Mouse (Mus musculus): ENCODE results near the gene Rasl11b. TPM values are rescaled to one million over a fixed set of nuclear protein-coding genes. Genes with fewer than 3 reads are reported as not detected.

The Rasl11b gene
- polyA plus RNA-seq, 1 experiment from 2014 or later: 31.5 TPM

DNA sequence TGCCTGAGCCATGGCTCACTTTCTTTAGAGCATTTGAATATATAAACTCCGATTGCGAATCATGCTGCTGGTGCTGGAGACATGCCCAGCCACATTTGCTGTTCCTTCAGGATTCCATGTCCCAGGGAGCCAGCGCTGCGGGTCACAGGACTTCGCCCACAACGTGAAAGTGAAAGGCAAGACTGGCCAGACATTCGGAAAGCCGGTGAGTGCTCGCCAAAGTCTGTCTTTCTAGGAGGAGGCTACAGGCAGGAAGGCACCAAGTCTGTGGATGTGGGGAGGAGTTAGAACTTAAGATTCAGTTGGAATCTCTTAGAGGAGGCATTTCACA, 5.0 kb upstream of the Rasl11b start:
- H3K27ac ChIP-seq: no peak overlapping the region
- WGBS: 28% methylated on average over 9 of the region's 9 CpGs
- H3K4me2 ChIP-seq: no peak overlapping the region
- peaks cover 19% of the 10 kb centered on the region for H3K27me3 ChIP-seq
- ATAC-seq (ENCODE audit: low FRiP score): no peak
- no peak overlapping the region for H3K9ac ChIP-seq
- no peaks in the 10 kb centered on the region for H3K36me3 ChIP-seq (replicated peaks)
- no peak overlapping the region for H3K4me3 ChIP-seq (replicated peaks)
- H3K9me3 ChIP-seq: no peaks in the 10 kb centered on the region
- peaks cover 28% of the 10 kb centered on the region for H3K4me1 ChIP-seq

DNA sequence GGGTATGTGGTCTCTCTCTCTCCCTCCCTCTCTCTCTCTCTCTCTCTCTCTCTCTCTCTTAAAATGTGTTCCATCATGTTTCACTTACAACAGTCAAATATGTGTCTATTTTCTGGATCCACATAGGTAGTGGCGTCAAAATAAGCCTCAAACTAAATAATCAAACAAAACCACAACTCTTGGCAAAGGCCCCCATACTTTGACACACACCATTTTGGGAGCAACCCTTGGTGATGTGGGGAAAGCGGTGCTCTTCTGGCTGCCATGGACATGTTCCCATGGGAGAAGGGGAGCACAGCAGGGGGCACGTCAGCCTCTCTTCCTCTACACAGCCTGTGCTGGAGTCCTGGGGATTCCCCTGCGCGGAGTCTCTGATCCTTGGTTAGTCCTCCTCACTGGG, 4.2 kb upstream of the Rasl11b start:
- Histone ChIP-seq H3K9me3 (no peaks in the 10 kb centered on the region), H3K4me1 (peaks cover 30% of the 10 kb centered on the region), H3K27me3 (peaks cover 19% of the 10 kb centered on the region), H3K4me2 (no peak overlapping the region), H3K27ac (no peak overlapping the region), H3K36me3 (replicated peaks) (no peaks in the 10 kb centered on the region), H3K4me3 (replicated peaks) (no peak overlapping the region), H3K9ac (no peak overlapping the region)
- WGBS: 75% methylated on average over 5 of the region's 5 CpGs
- no peak for ATAC-seq (ENCODE audit: low FRiP score)

DNA sequence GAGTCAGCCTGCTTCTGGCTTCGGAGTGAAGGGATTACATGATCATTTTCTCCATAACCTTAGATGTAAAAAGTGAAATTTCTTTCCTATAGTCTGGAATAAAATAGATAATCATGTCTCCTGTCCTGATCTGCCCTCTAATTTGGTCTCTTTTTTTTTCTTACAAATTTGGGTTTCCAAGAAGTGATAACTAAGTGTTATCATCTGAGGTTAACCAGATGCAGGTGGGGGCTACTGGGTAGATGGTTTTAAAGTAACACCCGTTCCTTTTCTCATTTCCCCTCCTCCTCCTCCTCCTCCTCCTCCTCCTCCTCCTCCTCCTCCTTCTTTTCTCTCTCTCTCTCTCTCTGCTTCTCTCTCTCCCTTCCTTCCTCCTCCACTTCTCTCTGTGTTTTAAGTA, 2.1 kb upstream of the Rasl11b start:
- Histone ChIP-seq H3K36me3 (replicated peaks) (peaks cover 5% of the 10 kb centered on the region), H3K4me2 (no peak overlapping the region), H3K27me3 (peaks cover 19% of the 10 kb centered on the region), H3K27ac (no peak overlapping the region), H3K9ac (no peak overlapping the region), H3K4me1 (peaks cover 51% of the 10 kb centered on the region), H3K9me3 (no peaks in the 10 kb centered on the region), H3K4me3 (replicated peaks) (no peak overlapping the region)
- 60% methylated on average over 2 of the region's 2 CpGs for WGBS
- ATAC-seq (ENCODE audit: low FRiP score): no peak

DNA sequence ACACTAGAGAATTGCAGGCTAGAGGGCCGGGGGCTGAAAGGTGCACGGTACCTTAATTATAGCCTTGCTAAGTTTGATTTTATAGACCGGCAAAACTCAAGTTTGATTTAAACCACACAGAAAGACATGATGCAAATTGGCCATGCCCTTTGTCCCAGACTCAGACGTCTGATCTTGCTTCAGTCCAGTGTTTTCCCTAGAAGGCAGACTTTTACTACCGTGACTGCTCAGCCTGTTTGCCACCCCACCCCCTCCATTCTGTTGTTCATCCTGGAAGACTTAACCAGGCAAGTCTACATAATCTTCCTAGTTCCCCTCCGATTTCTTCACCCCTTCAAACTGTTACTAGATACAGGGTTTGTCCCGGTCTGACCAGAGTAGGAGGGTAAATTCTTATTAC, 1.5 kb upstream of the Rasl11b start:
- 43% methylated on average over 7 of the region's 7 CpGs for WGBS
- Histone ChIP-seq H3K36me3 (replicated peaks) (peaks cover 11% of the 10 kb centered on the region), H3K9me3 (no peaks in the 10 kb centered on the region), H3K4me2 (0 out of 2 replicates have a peak overlapping the region, but pooled peaks have one; percentile 80), H3K4me3 (replicated peaks) (no peak overlapping the region), H3K9ac (no peak overlapping the region), H3K27ac (no peak overlapping the region), H3K27me3 (peaks cover 19% of the 10 kb centered on the region), H3K4me1 (peaks cover 57% of the 10 kb centered on the region)
- ATAC-seq (ENCODE audit: low FRiP score): no peak

DNA sequence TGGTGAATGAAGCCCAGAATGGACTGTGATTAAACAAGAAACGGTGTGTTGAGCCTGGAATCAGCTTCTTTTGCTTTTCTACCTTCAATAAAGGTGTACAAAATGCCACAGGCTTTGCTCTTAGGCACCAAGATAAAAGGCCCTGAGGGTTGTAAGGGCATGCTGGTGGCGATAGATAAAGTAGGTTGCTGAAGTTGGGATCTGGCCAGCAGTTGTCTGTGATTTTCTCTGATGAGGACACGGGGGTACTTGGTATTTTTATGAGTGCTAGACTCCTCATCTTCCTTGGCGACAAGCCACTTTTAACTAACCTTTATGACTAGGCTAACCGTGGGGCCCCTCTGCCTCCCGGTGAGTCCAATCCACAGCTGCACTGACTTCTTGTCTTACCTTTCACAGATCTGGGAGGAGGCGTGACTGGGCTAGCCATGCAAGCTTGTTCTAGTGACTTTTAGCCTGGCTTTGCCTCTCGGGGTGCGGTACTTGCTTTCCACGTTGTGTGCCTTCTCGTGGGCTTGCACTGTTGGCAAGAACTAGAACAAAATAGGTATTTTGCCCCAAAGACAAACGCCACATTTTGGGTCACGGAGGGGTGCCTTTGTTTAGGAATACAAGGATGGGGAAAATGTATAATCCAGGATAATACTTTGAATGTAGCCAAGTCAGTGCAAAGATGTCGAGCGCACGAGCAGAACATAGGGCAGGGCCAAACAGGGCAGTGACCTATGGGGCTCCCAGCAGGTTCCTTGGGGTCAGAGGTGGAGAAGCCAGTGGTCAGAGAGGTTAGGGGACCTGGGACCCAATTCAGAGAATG, 852 bp upstream of the Rasl11b start:
- ATAC-seq (ENCODE audit: low FRiP score): no peak
- H3K27ac ChIP-seq: no peak overlapping the region
- H3K36me3 ChIP-seq (replicated peaks): peaks cover 16% of the 10 kb centered on the region
- peaks cover 56% of the 10 kb centered on the region for H3K4me1 ChIP-seq
- H3K27me3 ChIP-seq: peaks cover 19% of the 10 kb centered on the region
- H3K9ac ChIP-seq: peak overlapping the region; percentile 74
- 35% methylated on average over 16 of the region's 16 CpGs for WGBS
- no peaks in the 10 kb centered on the region for H3K9me3 ChIP-seq
- H3K4me2 ChIP-seq: peak overlapping the region; percentile 80
- H3K4me3 ChIP-seq (replicated peaks): peak overlapping the region; percentile 65

DNA sequence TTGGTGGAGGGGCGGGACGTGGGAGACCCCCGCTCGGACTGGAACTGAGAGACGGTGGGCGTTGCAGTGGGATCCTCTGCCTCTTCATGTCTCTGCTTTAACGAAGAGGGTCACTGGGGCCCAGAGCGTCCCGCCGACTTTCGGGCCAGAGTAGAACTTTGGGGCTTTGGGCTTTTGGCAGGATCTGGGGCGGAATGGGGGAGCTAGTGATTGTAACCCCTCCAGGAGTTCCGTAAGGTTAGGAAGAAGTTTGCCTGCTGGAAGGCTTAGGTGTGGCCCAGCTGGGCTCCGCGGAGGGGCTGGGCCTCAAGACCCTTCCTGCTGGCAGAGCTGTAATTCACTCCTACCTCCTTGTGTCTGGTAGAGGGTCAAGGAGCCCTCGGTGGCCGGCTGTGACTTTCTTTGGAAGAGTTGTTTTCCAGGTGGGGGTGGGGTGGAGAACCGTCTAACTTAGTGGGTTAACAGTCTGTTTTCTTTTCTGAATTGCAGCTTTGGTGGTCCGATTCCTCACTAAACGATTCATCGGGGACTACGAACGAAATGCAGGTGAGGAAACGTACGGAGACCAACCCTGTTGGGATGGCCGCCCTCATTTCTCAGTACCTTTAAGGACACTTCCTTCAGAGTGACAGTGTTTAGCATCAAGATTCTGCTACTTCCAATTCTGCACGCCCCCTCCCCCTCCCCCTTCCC, 674 bp downstream of the Rasl11b start:
- H3K27me3 ChIP-seq: peaks cover 19% of the 10 kb centered on the region
- under 1% methylated on average over 26 of the region's 27 CpGs for WGBS

DNA sequence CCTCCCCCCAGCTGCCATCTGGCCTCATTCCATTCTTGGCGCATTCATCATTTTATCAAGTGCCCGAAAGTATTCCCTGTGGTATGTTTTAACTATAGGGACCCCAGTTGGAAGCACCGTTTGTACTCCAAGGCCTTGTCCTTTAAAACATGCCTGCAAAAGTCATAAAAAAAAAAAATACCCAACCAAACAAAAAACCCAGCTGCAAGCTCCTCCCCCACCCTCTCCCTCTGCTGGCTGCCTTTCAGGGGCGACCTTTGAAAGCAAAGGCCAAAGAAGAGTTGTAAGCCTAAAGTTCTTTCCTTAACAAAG, 1.2 kb downstream of the Rasl11b start:
- Histone ChIP-seq H3K9me3 (no peaks in the 10 kb centered on the region), H3K4me2 (peak overlapping the region; percentile 80), H3K4me1 (peaks cover 45% of the 10 kb centered on the region), H3K27me3 (peaks cover 16% of the 10 kb centered on the region), H3K9ac (peak overlapping the region; percentile 74; the same call in 1 of the 2 replicates), H3K4me3 (replicated peaks) (peak overlapping the region; percentile 65), H3K27ac (0 out of 2 replicates have a peak overlapping the region, but pooled peaks have one; percentile 46), H3K36me3 (replicated peaks) (peaks cover 21% of the 10 kb centered on the region)
- ATAC-seq (ENCODE audit: low FRiP score): no peak
- WGBS: 0% methylated on average over 3 of the region's 4 CpGs

More for the DNA sequence above, 674 bp downstream of the Rasl11b start:
- peak overlapping the region; percentile 65 for H3K4me3 ChIP-seq (replicated peaks)
- peaks cover 21% of the 10 kb centered on the region for H3K36me3 ChIP-seq (replicated peaks)
- peak overlapping the region; percentile 80 for H3K4me2 ChIP-seq
- H3K4me1 ChIP-seq: peaks cover 45% of the 10 kb centered on the region
- H3K9me3 ChIP-seq: no peaks in the 10 kb centered on the region
- H3K27ac ChIP-seq: peak overlapping the region; percentile 68
- peak; percentile 58 for ATAC-seq (ENCODE audit: low FRiP score)
- peak overlapping the region; percentile 74 for H3K9ac ChIP-seq

DNA sequence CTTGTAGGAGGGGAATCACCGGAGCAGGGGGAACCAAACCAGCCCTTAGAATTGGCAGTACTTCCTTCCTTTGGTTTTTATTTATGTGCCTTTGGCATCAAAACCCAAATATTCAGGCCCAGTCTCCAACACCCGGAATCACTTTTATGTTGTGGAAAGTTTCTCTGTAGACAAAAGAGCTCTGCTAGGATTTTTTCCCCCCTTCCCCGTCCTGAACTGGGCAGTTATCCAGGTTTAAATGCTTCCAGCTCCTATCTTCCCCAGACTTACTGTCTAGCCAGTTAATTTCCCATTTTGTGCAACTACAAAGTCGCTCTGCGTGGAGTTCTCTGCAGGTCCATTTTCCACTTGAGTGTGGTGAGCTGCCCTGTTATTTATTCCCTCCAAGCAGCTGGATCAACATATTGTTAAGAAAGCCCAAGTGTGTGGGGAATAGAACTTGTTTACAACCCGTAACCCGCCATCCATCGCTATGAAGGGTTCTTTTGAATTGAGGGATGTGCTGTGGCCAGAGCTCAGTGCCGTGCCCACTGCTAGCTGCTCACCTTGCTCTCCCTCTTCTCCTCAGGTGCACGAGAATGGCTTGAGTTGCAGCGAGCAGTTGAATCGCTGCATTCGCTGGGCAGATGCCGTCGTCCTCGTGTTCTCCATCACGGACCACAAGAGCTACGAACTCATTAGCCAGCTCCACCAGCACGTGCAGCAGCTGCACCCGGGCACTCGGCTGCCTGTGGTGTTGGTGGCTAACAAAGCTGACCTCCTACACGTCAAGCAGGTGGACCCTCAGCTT, 2.6 kb downstream of the Rasl11b start:
- Histone ChIP-seq H3K9me3 (no peaks in the 10 kb centered on the region), H3K27ac (peak overlapping the region; percentile 56; the same call in 1 of the 2 replicates), H3K9ac (no peak overlapping the region), H3K4me2 (peak overlapping the region; percentile 29; the same call in 1 of the 2 replicates), H3K4me3 (replicated peaks) (0 out of 2 replicates have a peak overlapping the region, but pooled peaks have one; percentile 0), H3K4me1 (peaks cover 45% of the 10 kb centered on the region), H3K36me3 (replicated peaks) (peaks cover 21% of the 10 kb centered on the region), H3K27me3 (peaks cover 13% of the 10 kb centered on the region)
- 85% methylated on average over 22 of the region's 22 CpGs for WGBS
- no peak for ATAC-seq (ENCODE audit: low FRiP score)

DNA sequence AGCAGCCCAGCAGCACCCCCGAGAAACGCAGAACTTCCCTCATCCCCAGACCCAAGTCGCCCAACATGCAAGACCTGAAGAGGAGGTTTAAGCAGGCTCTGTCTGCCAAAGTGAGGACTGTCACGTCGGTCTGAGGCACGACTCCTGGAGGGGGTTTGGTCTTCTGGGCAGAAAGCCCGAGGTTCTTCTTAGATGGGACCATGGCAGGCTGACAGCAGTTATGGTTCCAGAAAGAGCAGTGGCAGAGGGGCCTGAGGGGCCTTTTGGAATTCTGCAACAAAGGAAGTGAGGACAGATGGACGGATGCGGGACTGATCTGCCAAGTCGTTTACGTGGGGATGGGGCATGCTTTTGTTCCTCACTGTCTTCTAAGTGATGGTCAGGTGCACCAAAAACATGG, 3.4 kb downstream of the Rasl11b start:
- 87% methylated on average over 11 of the region's 11 CpGs for WGBS
- no peak overlapping the region for H3K4me3 ChIP-seq (replicated peaks)
- H3K9me3 ChIP-seq: no peaks in the 10 kb centered on the region
- no peak overlapping the region for H3K27ac ChIP-seq
- H3K9ac ChIP-seq: no peak overlapping the region
- peaks cover 11% of the 10 kb centered on the region for H3K27me3 ChIP-seq
- peaks cover 21% of the 10 kb centered on the region for H3K36me3 ChIP-seq (replicated peaks)
- no peak for ATAC-seq (ENCODE audit: low FRiP score)
- H3K4me1 ChIP-seq: peaks cover 44% of the 10 kb centered on the region
- no peak overlapping the region; the same call in 1 of the 2 replicates for H3K4me2 ChIP-seq

DNA sequence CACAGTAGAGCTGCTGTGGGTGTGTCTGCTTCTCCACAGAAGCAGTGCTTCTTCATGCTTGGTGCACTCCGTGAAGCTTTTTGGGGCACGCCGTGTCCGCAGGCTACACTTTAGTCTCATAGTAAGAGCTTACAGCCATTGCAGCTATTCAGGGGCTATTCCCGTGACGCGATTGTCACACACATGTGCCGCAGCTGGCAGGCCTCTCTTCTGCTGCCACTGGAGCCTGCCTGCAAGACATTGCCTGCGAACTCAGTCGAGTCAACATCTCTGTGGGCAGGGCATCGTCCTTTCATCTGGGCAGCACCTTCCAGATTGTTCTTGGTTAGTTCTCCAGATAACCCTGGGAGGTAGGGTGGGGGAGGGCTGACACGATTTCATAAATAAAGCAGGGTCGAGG, 4.7 kb downstream of the Rasl11b start:
- no peak overlapping the region for H3K9ac ChIP-seq
- H3K27ac ChIP-seq: no peak overlapping the region
- H3K4me1 ChIP-seq: peaks cover 30% of the 10 kb centered on the region
- no peak for ATAC-seq (ENCODE audit: low FRiP score)
- 90% methylated on average over 13 of the region's 13 CpGs for WGBS
- no peaks in the 10 kb centered on the region for H3K9me3 ChIP-seq
- no peak overlapping the region for H3K4me3 ChIP-seq (replicated peaks)
- H3K4me2 ChIP-seq: no peak overlapping the region
- H3K36me3 ChIP-seq (replicated peaks): peaks cover 21% of the 10 kb centered on the region
- no peaks in the 10 kb centered on the region for H3K27me3 ChIP-seq

DNA sequence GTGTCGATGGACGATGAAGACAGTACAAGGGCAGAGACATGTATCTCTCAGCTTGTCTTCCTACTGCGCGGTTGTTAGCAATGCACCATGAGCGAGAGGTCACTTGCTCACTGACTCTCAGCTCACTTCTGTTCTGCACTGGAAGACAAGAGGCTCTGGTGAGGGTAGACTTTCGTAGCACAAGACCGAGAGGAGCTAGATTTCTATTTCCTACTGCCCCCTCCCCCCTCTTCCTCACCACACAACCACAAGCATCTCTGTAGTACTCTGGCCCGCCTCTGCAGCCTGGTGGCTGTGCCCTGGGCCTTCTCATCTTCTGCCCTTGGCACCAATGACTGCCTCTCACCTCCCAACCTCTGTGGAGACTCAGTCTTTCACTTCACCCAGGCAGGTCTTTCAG, 5.4 kb downstream of the Rasl11b start:
- peaks cover 32% of the 10 kb centered on the region for H3K4me1 ChIP-seq
- no peak overlapping the region for H3K4me2 ChIP-seq
- no peaks in the 10 kb centered on the region for H3K9me3 ChIP-seq
- no peak overlapping the region for H3K27ac ChIP-seq
- peaks cover 21% of the 10 kb centered on the region for H3K36me3 ChIP-seq (replicated peaks)
- ATAC-seq (ENCODE audit: low FRiP score): no peak
- no peaks in the 10 kb centered on the region for H3K27me3 ChIP-seq
- H3K4me3 ChIP-seq (replicated peaks): no peak overlapping the region
- 88% methylated on average over 8 of the region's 8 CpGs for WGBS
- no peak overlapping the region for H3K9ac ChIP-seq

All from forebrain, embryonic 12.5 days (tissue).